Mouse (Mus musculus) heart, postnatal 0 days (tissue): ENCODE data around the gene Xrcc1. TPM values are rescaled to one million over a fixed set of nuclear protein-coding genes. Genes with fewer than 3 reads are reported as not detected.

Experiments used
- ATAC-seq: fragments of 200-750 bp; cut with Nextera tagmentation; 2 replicates; pipeline ENCODE4 v1.8.0; 2017; ENCODE audit warnings: low read depth, moderate number of reproducible peaks, moderate library complexity; ENCODE audit not compliant: insufficient read depth
- DNase-seq: peaks from one replicate; pipeline ENCODE4 v3.0.0-alpha.2; 2016; ENCODE audit warnings: low spot score
- H3K27ac ChIP-seq: fragments of 300-500 bp; sonication (generic); 2 replicates; pipeline ENCODE4 v1.5.1; 2014; ENCODE audit warnings: low read depth, mild to moderate bottlenecking
- H3K27me3 ChIP-seq: fragments of 300-500 bp; sonication (generic); 2 replicates; pipeline ENCODE4 v1.6.1; 2014; ENCODE audit warnings: low read length, mixed read lengths; ENCODE audit not compliant: control insufficient read depth, insufficient read depth
- H3K36me3 ChIP-seq: fragments of 300-500 bp; sonication (generic); replicated peaks from 2 replicates; pipeline ENCODE4 v1.6.1; 2014; ENCODE audit warnings: low read length, mixed read lengths; ENCODE audit not compliant: control insufficient read depth, insufficient read depth
- H3K4me1 ChIP-seq: fragments of 300-500 bp; sonication (generic); 2 replicates; pipeline ENCODE4 v1.6.1; 2014; ENCODE audit warnings: antibody characterized with exemption; ENCODE audit not compliant: control insufficient read depth, insufficient read depth
- H3K4me2 ChIP-seq: fragments of 300-500 bp; sonication (generic); 2 replicates; pipeline ENCODE4 v1.6.1; 2014; ENCODE audit warnings: low read depth, mild to moderate bottlenecking, low read length, moderate library complexity
- H3K4me3 ChIP-seq: fragments of 300-500 bp; sonication (generic); 2 replicates; pipeline ENCODE4 v1.5.1; 2014; ENCODE audit warnings: low read depth, low read length
- H3K9ac ChIP-seq: fragments of 300-500 bp; sonication (generic); replicated peaks from 2 replicates; pipeline ENCODE4 v1.6.1; 2014; ENCODE audit warnings: low read depth, low read length, mixed read lengths
- H3K9me3 ChIP-seq: fragments of 300-500 bp; sonication (generic); replicated peaks from 2 replicates; pipeline ENCODE4 v1.6.1; 2016; ENCODE audit warnings: low read length; ENCODE audit not compliant: control insufficient read depth
- CTCF ChIP-seq: IDR thresholded peaks from 2 replicates; pipeline ENCODE4 v1.5.1; 2016; ENCODE audit warnings: antibody characterized with exemption, control low read depth, low read depth
- EP300 ChIP-seq: IDR thresholded peaks from 2 replicates; pipeline ENCODE4 v1.6.1; 2016; ENCODE audit warnings: antibody characterized with exemption, low read depth
- WGBS: fragments of 180-500 bp; shearing (Covaris S2); extraction: QIAGEN DNeasy Blood & Tissue Kit; methylation state at CpG from one replicate; pipeline ENCODE4 v1.1.7; 2014; 5-methylcytosine and 5-hydroxymethylcytosine counted together
- polyA plus RNA-seq: library from polyadenylated mRNA; unstranded; fragments of >200 nt; fragmentation: Nextera tagmentation; extraction: Ambion mirVana; gene quantifications from 2 replicates; pipeline ENCODE4 v1.2.1, GENCODE M21; 2015
- total RNA-seq: library from RNA; depleted of rRNA; stranded (reverse); fragments of >200 nt; gene quantifications from 2 replicates; pipeline ENCODE4 v1.2.3, GENCODE M21; 2014; ENCODE audit warnings: low replicate concordance

Xrcc1 gene
- total and polyA plus RNA-seq, 2 experiments from 2014 or later, result 31.1 to 46.1 TPM

DNA sequence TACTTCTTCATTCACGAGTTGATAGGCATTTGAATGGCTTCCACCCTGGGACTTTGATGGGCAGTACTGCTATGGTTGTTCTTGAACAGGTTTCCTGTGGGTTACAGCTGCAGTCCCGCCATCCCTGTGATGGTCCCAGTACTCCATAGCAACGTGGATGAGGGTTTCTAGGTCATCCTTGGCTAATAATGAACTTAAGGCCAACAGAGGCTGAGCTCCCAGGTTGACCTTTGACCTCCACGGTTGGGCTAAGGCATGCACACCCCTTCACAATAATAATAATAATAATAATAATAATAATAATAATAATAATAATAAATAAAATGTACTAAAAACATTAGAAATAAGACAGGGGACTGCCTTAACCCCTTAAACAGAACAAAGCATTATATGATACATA is 52.0 kb downstream of the Xrcc1 start:
- H3K4me3 ChIP-seq, result no peak overlapping the region
- peaks cover 5% of the 10 kb centered on the region; the same call in 1 of the 2 replicates for H3K4me1 ChIP-seq
- no peaks in the 10 kb centered on the region for H3K27me3 ChIP-seq
- WGBS, result 74% methylated on average over 4 of the region's 4 CpGs
- H3K27ac ChIP-seq, result no peak overlapping the region
- no peak for DNase-seq
- no peak for ATAC-seq
- H3K9ac ChIP-seq, result no peak overlapping the region
- H3K9me3 ChIP-seq, result no peaks in the 10 kb centered on the region
- no peaks in the 10 kb centered on the region for H3K36me3 ChIP-seq
- TF ChIP-seq CTCF (no peak), EP300 (no peak)
- no peak overlapping the region for H3K4me2 ChIP-seq

DNA sequence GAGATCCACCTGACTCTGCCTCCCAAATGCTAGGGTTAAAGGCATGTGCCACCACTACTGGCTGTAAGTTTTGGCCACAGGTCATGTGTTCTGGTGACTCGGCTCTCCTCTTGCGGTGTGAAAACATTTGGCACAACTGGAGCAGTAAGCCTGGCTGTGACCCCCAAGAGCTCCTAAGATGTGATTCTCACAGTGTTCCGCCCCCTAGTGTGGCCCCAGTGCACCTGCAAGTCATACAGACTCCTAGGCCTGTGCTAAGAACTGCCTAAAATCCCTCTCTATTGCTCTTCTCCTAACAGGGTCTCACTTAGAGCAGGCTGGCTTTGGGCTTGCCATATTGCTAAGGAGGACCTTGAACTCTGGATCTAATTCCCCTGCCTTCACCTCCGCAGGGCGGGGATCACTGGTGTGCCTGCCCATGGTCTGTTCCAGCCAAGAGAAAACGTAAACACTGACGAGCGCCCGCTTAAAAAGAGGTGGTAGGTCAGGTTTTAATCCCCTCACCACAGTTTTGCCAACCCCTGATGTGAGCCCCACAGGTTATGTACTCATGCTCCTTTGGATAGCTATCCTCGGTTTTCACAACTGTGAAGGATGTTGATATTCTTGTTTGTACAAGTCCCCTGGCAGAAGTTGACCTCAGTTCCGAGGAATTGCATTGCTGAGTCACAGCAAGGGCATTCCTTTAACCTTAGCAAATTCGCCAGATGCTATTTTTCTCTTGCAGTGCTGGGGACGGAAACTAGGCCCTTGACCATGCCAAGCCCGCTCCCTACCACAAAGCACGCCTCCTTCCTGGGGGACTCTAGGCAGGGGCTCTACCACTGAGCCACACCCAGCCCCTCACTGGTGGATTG is 53.4 kb downstream of the Xrcc1 start:
- no peak overlapping the region for H3K4me3 ChIP-seq
- WGBS, result 67% methylated on average over 15 of the region's 15 CpGs
- ATAC-seq, result no peak
- no peaks in the 10 kb centered on the region for H3K27me3 ChIP-seq
- TF ChIP-seq EP300 (no peak), CTCF (no peak)
- H3K9ac ChIP-seq, result no peak overlapping the region
- H3K4me2 ChIP-seq, result no peak overlapping the region
- H3K4me1 ChIP-seq, result no peaks in the 10 kb centered on the region
- H3K36me3 ChIP-seq, result no peaks in the 10 kb centered on the region; the same call in 1 of the 2 replicates
- H3K27ac ChIP-seq, result no peak overlapping the region
- DNase-seq, result no peak
- no peaks in the 10 kb centered on the region for H3K9me3 ChIP-seq

DNA sequence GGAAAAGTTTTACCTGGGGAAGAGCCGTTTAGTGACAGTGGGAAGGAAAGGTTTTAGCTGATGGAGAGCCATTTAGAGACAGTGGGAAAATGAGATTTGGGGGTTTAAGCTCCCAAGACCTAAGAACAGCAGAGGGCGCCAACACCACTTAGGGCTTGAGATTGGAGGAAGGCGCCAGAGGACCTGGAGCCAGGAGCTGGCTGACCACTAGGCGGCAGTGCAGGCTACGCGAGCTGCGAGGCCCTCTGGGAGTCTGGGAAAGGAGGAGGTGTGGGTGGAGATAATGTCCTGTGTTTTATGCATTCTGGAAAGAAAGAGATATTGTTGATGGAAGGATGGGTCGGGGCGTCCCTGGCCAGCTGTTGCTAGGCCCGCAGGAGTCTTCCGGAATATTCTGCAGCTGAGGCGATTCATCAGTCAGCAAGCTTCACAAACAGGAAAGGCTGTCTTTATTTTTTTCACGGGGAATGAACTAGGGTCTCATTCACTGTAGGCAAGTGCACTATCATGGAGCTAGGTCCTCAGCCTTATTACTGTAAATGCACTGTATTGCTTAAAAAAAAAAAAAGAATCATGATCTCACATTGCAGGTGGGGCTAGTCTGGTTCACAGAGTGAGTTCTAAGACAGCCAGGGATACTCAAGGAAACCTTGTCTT is 55.0 kb downstream of the Xrcc1 start:
- no peaks in the 10 kb centered on the region for H3K27me3 ChIP-seq
- H3K27ac ChIP-seq, result no peak overlapping the region
- H3K4me3 ChIP-seq, result no peak overlapping the region
- H3K9ac ChIP-seq, result no peak overlapping the region
- H3K9me3 ChIP-seq, result no peaks in the 10 kb centered on the region
- no peaks in the 10 kb centered on the region; the same call in 1 of the 2 replicates for H3K36me3 ChIP-seq
- ATAC-seq (peak; percentile 94), DNase-seq (peak; percentile 92)
- no peaks in the 10 kb centered on the region for H3K4me1 ChIP-seq
- WGBS, result 6% methylated on average over 13 of the region's 13 CpGs
- TF ChIP-seq EP300, result no peak
- peak; percentile 100 for TF ChIP-seq CTCF
- H3K4me2 ChIP-seq, result no peak overlapping the region

DNA sequence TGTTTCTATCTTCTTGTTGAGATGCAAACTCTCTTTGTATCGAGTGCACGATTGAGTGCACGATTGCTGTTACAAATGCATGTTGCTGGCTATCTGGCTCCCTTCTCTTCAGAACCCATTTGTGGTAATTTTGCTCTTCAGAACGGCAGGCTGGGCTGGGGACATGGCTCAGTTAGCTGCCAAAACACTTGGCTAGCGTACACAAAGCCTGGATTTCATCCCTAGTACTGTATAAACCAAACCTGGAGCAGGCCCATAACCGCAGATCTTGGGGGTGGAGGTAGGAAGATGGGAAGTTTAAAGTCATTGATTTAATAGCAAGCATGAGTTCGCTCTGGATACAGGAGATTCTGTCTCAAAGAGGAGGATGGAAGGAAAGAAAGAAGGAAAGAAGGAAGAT is 59.5 kb downstream of the Xrcc1 start:
- no peak for TF ChIP-seq EP300
- no peak for TF ChIP-seq CTCF
- no peak overlapping the region for H3K9ac ChIP-seq
- H3K4me3 ChIP-seq, result no peak overlapping the region
- H3K4me2 ChIP-seq, result no peak overlapping the region
- H3K4me1 ChIP-seq, result no peaks in the 10 kb centered on the region
- H3K27me3 ChIP-seq, result peaks cover 13% of the 10 kb centered on the region
- H3K9me3 ChIP-seq, result no peaks in the 10 kb centered on the region
- DNase-seq, result no peak
- H3K27ac ChIP-seq, result no peak overlapping the region
- 88% methylated on average over 7 of the region's 7 CpGs for WGBS
- no peak for ATAC-seq
- H3K36me3 ChIP-seq, result no peaks in the 10 kb centered on the region; the same call in 1 of the 2 replicates

DNA sequence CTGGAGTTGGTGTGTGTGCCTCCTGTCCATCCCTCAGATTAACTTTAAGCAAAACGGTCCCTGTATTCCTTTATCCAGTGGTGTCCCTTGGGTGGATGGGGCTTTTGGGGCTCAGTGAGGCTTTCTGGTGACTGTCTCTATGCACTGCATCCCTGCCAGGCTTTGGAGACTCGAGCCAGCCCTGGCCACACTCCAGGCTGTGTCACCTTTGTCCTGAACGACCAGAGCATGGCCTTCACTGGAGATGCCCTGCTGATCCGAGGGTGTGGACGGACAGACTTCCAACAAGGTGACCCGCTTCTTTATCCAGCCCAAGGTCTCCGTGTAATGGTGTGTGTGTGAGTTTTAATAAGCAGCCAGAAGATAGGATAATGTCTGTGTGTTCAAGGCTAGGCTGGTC is 60.0 kb downstream of the Xrcc1 start:
- DNase-seq (no peak), ATAC-seq (no peak)
- no peak overlapping the region for H3K27ac ChIP-seq
- H3K27me3 ChIP-seq, result peaks cover 17% of the 10 kb centered on the region
- no peak overlapping the region for H3K4me3 ChIP-seq
- no peaks in the 10 kb centered on the region for H3K9me3 ChIP-seq
- H3K4me2 ChIP-seq, result no peak overlapping the region
- TF ChIP-seq CTCF (no peak), EP300 (no peak)
- WGBS, result 69% methylated on average over 7 of the region's 7 CpGs
- no peaks in the 10 kb centered on the region for H3K4me1 ChIP-seq
- no peaks in the 10 kb centered on the region; the same call in 1 of the 2 replicates for H3K36me3 ChIP-seq
- H3K9ac ChIP-seq, result no peak overlapping the region
